Mouse (Mus musculus) intestine, postnatal 0 days (tissue): ENCODE data around the gene Fgfr2. TPM values are rescaled to one million over a fixed set of nuclear protein-coding genes. Genes with fewer than 3 reads are reported as not detected.
A peak's percentile ranks its signal among the peaks of the same experiment; 100 is the strongest.

Source experiments
- ATAC-seq: fragments of 200-750 bp; cut with Nextera tagmentation; 2 replicates; pipeline ENCODE4 v1.8.0; 2017; ENCODE audit warnings: mild to moderate bottlenecking, moderate TSS enrichment, moderate library complexity
- H3K27ac ChIP-seq: fragments of 300-500 bp; sonication (generic); 2 replicates; pipeline ENCODE4 v1.5.1; 2014; ENCODE audit warnings: mild to moderate bottlenecking, low read depth, low read length, moderate library complexity
- H3K27me3 ChIP-seq: fragments of 300-500 bp; sonication (generic); replicated peaks from 2 replicates; pipeline ENCODE4 v1.6.1; 2014; ENCODE audit warnings: low read length, mixed read lengths; ENCODE audit not compliant: control insufficient read depth, insufficient read depth
- H3K36me3 ChIP-seq: fragments of 300-500 bp; sonication (generic); 2 replicates; pipeline ENCODE4 v1.6.1; 2014; ENCODE audit warnings: mild to moderate bottlenecking, moderate library complexity; ENCODE audit not compliant: control insufficient read depth, insufficient read depth
- H3K4me1 ChIP-seq: fragments of 300-500 bp; sonication (generic); replicated peaks from 2 replicates; pipeline ENCODE4 v1.6.1; 2014; ENCODE audit warnings: antibody characterized with exemption, low read length, mixed read lengths; ENCODE audit not compliant: control insufficient read depth, insufficient read depth
- H3K4me2 ChIP-seq: fragments of 300-500 bp; sonication (generic); replicated peaks from 2 replicates; pipeline ENCODE4 v1.6.1; 2014; ENCODE audit warnings: low read depth, mild to moderate bottlenecking, moderate library complexity
- H3K4me3 ChIP-seq: fragments of 300-500 bp; sonication (generic); 2 replicates; pipeline ENCODE4 v1.5.1; 2014; ENCODE audit warnings: low read depth, low read length
- H3K9ac ChIP-seq: fragments of 300-500 bp; sonication (generic); 2 replicates; pipeline ENCODE4 v1.6.1; 2014; ENCODE audit warnings: mild to moderate bottlenecking, low read depth, low read length
- H3K9me3 ChIP-seq: fragments of 300-500 bp; sonication (generic); 2 replicates; pipeline ENCODE4 v1.6.1; 2016; ENCODE audit warnings: mixed run types; ENCODE audit not compliant: control insufficient read depth
- CTCF ChIP-seq: sonication (generic); IDR thresholded peaks from 2 replicates; pipeline ENCODE4 v1.5.1; 2016; ENCODE audit warnings: low read depth, mild to moderate bottlenecking, control low read depth, antibody characterized with exemption, moderate library complexity
- WGBS: fragments of 180-500 bp; shearing (Covaris S2); extraction: QIAGEN DNeasy Blood & Tissue Kit; methylation state at CpG from one replicate; pipeline ENCODE4 v1.1.7; 2014; 5-methylcytosine and 5-hydroxymethylcytosine counted together
- polyA plus RNA-seq: library from polyadenylated mRNA; unstranded; fragments of >200 nt; fragmentation: Nextera tagmentation; extraction: Ambion mirVana; gene quantifications from 2 replicates; pipeline ENCODE4 v1.2.1, GENCODE M21; 2015

Gene Fgfr2
- polyA plus RNA-seq, 1 experiment from 2014 or later, result 29.5 TPM

DNA sequence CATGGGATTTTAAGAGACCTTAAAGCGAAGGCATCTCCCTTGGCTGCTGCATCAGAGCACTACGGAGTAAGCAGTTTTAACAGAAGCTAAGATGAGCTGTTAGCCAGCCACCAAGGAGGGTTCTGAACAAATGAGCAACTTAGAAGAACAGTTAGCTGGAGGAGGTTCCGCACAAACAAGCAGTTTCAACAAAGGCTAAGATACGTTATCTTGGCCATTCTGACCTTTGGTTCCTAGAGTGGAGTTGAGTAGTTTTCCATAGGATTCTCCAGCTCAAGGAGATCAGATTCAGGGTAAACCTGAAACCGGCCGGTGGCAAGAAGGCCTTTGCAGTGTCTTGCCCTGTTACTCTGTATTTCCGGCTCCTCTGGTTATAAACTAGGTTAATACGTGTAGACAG, 1759.0 kb downstream of the Fgfr2 start:
- peak overlapping the region; percentile 27; the same call in 1 of the 2 replicates for H3K4me2 ChIP-seq
- H3K4me1 ChIP-seq, result no peaks in the 10 kb centered on the region
- H3K9me3 ChIP-seq, result no peaks in the 10 kb centered on the region
- H3K9ac ChIP-seq, result no peak overlapping the region
- no peak overlapping the region for H3K4me3 ChIP-seq
- H3K36me3 ChIP-seq, result no peaks in the 10 kb centered on the region
- WGBS, result 40% methylated on average over 8 of the region's 8 CpGs
- H3K27me3 ChIP-seq, result no peaks in the 10 kb centered on the region
- ATAC-seq, result 0 out of 2 replicates have a peak, but pooled peaks have one; percentile 7
- H3K27ac ChIP-seq, result peak overlapping the region; percentile 3; the same call in 1 of the 2 replicates
- TF ChIP-seq CTCF, result no peak

DNA sequence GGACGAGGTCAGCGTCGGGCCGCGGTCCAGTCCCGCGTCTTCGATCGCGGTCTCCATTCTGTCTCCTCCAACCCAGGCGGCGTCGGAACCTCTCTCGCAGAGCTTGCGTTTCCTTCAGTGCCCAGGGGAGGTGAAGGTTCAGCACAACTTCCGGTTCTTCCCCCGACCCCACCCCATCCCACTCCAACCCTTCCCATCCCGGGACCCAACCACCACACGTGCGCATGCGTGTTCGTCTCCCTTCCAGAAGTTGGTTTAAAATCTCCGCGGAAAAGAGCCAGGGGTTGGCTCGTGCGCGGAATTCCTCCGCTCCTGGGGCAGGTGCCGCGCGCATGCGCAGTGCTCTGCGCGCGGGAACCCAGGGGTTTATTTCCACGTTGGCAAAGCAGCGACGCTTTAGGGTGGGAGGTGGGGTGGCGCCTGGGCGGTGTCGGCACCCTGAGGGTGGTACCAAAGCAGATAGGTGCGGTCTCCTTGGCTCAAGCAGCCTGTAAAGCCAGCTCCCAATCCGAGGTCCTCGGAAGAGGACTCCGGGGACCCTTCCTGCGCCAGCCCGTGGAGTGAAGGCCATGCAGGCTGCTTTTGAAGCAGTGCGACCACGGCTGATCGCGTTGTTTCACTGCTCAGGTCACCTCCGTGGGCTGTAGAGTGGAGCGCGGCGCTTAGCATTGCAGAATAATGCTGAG, 1760.4 kb downstream of the Fgfr2 start, which contains the start of gene 2310057M21Rik:
Gene 2310057M21Rik, minus strand, starts transcription at position 145 of the 686 bp plus-strand sequence.
- no peak for TF ChIP-seq CTCF
- peak within 1 kb of the TSS; percentile 79 for H3K27ac ChIP-seq
- no peaks in the 10 kb centered on the region for H3K9me3 ChIP-seq
- H3K36me3 ChIP-seq, result peaks cover 3% of the 10 kb centered on the region
- H3K4me1 ChIP-seq, result no peaks in the 10 kb centered on the region
- peak within 1 kb of the TSS; percentile 90 for H3K4me3 ChIP-seq
- peak; percentile 95 for ATAC-seq
- H3K27me3 ChIP-seq, result no peaks in the 10 kb centered on the region
- under 1% methylated on average over 55 of the region's 55 CpGs for WGBS
- peak within 1 kb of the TSS; percentile 93 for H3K9ac ChIP-seq
- peak within 1 kb of the TSS; percentile 80 for H3K4me2 ChIP-seq

DNA sequence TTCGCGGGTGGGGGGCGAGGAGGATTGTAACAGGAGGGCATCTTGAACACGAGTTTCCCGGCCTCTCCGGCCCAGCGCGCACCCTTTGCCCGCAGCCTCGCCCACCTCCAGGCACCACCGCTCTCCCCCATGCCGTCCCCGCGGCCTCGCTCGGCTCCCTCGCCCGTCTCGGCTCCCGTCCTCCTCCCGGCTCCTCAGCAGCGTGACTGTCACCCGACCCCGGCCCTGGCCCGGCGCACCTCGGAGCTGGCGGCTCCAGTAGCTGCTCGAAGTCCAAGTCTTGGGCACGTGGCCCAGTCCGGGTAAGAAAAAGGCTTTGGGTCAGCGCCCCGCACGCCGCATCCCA, 1760.9 kb downstream of the Fgfr2 start:
- peak overlapping the region; percentile 90 for H3K4me3 ChIP-seq
- H3K27me3 ChIP-seq, result no peaks in the 10 kb centered on the region
- H3K36me3 ChIP-seq, result peaks cover 8% of the 10 kb centered on the region
- peak overlapping the region; percentile 80 for H3K4me2 ChIP-seq
- no peak for TF ChIP-seq CTCF
- no peaks in the 10 kb centered on the region for H3K4me1 ChIP-seq
- H3K9me3 ChIP-seq, result no peaks in the 10 kb centered on the region
- WGBS, result under 1% methylated on average over 35 of the region's 35 CpGs
- peak overlapping the region; percentile 79 for H3K27ac ChIP-seq
- peak; percentile 67 for ATAC-seq
- H3K9ac ChIP-seq, result peak overlapping the region; percentile 93

DNA sequence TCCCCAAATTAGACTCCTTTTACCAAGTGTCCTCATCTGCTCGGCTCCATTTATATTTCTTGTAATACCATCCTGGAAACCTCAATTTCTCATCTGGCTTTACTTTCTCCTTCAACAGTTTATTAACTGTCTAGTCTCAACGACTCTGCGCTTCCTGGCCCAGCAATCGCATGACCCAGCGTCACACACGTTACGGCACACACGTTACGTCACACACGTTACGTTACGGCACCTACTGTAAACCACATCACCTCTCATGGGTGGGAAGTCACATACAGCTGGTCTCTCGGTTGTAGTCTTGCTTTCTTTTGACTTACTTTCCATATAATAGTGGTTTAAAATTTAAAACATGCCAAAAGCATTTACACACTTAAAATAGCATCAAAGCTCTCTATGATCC, 1767.0 kb downstream of the Fgfr2 start:
- no peaks in the 10 kb centered on the region for H3K27me3 ChIP-seq
- H3K9ac ChIP-seq, result no peak overlapping the region
- H3K4me1 ChIP-seq, result no peaks in the 10 kb centered on the region
- WGBS, result 95% methylated on average over 13 of the region's 13 CpGs
- H3K27ac ChIP-seq, result no peak overlapping the region
- ATAC-seq, result no peak
- no peak overlapping the region for H3K4me3 ChIP-seq
- H3K36me3 ChIP-seq, result peaks cover 44% of the 10 kb centered on the region
- TF ChIP-seq CTCF, result no peak
- no peaks in the 10 kb centered on the region for H3K9me3 ChIP-seq
- H3K4me2 ChIP-seq, result no peak overlapping the region

DNA sequence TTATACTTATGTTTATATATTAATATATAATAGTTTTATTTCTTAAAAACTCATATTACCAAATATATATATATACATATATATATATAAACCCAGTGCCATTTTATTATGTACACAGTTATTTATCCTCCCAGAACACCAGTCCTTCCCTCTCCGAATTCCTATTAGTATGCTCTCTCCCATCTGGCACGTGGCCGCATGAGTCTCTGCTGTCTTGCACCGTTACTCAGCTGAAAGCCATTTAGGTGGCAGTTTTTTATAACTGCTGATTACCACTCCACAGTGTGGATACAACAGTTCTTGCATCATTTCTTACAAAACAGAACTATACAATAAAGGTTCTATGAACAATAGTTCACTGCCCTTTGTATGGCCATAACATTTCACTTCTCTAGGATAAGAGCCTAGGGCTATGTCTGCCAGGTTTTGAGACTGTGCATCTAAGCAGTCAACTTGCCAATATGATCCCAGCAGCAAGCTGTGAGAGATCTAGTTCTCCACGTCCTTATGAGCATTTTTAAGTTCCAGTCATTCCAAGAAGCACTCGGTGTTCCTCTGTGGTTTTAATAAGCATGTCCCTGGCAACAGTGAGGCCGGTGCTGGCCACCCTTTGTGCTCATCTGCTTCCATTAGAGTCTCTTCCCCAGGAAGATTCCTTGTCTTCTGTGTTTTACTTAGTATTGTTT, 1777.2 kb downstream of the Fgfr2 start:
- H3K27ac ChIP-seq, result no peak overlapping the region
- no peak for ATAC-seq
- H3K9me3 ChIP-seq, result no peaks in the 10 kb centered on the region
- no peak overlapping the region for H3K4me3 ChIP-seq
- TF ChIP-seq CTCF, result no peak
- H3K4me2 ChIP-seq, result no peak overlapping the region
- H3K4me1 ChIP-seq, result no peaks in the 10 kb centered on the region
- H3K9ac ChIP-seq, result no peak overlapping the region
- 62% methylated on average over 7 of the region's 7 CpGs for WGBS
- H3K36me3 ChIP-seq, result peaks cover 51% of the 10 kb centered on the region
- no peaks in the 10 kb centered on the region for H3K27me3 ChIP-seq

DNA sequence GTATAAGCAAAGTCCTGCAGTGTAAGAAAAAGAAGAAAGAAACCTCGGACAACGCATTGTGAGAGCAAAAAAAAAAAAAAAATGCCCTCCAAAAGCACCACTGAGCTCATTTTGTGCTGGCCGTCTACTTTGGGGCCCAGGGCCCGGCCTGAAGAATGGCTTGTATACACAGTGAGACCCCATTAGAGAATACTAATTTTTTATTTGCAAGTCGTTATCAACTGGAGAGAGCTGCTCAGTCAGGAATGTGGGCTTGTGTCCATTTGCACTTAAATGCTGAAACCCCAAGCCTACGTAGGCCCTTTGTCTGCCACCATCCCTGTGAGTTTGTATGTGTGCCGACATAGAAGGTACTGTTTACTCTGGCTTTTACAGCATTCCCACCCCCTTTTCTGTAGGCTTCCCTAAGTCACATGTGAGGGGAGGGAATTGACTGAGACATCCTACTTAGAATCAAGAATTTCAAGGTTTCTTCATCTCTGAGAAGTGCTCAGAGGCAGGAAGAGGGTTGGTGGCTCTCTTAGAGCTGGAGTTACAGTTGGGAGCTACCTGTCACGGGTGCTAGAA, 1785.6 kb downstream of the Fgfr2 start:
- Histone ChIP-seq H3K4me1 (no peaks in the 10 kb centered on the region), H3K27ac (no peak overlapping the region), H3K36me3 (peaks cover 21% of the 10 kb centered on the region), H3K4me3 (no peak overlapping the region), H3K27me3 (no peaks in the 10 kb centered on the region), H3K4me2 (no peak overlapping the region), H3K9ac (no peak overlapping the region), H3K9me3 (no peaks in the 10 kb centered on the region)
- 45% methylated on average over 8 of the region's 8 CpGs for WGBS
- ATAC-seq, result no peak
- no peak for TF ChIP-seq CTCF
